Mouse (Mus musculus): ENCODE measurements at regions not wholly inside any gene's neighbourhood (a gene's known extent, or its start where the extent isn't known, plus 50 kb on each side); places are given as distances from the start of the nearest gene placed in this dataset.
A peak's percentile ranks its signal among the peaks of the same experiment; 100 is the strongest.

DNA sequence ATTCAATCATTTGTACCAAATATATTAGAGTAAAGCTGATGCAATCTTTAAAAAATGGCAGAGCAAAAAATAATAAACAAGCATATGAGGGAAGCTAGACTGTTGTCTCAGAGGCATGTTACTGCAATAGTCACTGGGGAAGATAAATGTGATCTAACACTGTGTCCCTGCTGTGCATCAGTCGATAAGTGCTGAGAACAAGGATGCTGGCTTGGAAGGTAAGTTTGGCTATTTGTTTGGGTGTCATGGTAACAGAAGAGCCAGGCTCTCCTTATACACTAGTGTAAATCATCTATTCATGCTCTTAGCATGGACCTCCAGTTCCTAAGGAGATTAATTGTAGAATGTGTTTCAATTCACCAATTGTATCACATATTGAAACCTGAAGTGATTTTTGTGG is 102.0 kb upstream of the Ghr start:
- no peak for DNase-seq

DNA sequence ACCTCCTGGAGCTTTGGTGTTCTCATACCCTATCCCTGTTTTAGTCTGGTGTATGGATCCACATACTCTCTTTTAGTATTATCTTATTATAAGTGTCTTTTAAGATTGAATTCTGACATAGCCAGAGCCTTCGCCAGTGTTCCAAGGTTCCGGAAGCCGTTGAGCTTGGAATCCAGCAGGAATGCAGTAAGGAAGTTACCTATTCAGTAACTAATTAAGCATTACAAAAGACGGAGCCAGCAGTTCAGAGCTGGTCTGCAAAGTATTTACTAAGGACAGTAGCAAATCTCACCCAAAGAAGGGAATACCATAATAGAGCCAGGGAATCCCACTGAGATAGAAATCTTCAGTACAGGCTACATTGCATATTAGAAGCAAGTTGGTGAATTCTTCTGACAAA is 93.7 kb upstream of the Ghr start:
- DNase-seq = peak; percentile 46 to 53

DNA sequence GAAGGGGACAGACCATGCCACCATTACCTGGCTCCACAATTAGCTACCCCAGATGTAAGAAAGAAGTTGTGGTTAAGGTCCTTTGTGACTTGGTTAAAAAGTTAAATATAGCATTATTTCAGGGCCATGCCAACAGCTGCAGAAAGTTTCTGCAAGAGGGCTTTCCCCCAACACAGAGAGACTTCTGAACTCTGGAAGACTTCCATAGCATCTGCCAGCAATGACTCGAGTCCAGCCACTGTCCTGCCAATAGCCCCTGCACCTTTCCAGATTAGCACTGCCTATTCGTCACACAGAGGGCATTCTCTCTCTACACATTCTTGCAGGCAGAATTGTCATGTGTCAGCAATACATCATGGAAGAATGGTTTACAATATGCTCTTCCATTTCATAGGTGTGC is 89.3 kb upstream of the Ghr start:
- no peak for DNase-seq

GRCm38 (mm10) chr15:3671169-3671568 is 87.9 kb upstream of the Ghr start:
- no peak for DNase-seq

GRCm38 (mm10) chr15:3669411-3669810 is 86.1 kb upstream of the Ghr start:
- DNase-seq = no peak

DNA sequence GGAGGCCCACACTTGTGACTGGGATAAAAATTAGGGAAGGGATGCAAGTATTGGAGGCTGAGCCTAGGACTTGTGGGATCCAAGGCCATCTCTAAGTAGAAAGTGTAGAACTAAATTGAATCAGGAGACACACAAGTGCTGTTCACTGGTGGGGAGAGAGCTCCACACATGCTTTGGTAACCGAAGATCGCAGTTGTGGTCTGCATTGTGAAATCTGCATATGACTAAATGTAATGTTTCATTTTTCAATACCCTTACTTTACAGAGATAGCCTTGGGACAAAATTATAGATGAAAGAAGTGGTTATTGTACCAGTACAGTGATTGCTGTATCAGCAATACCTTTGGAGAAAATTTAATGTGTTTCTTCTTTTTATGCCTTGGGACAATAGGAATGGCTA is 85.6 kb upstream of the Ghr start:
- DNase-seq = no peak

DNA sequence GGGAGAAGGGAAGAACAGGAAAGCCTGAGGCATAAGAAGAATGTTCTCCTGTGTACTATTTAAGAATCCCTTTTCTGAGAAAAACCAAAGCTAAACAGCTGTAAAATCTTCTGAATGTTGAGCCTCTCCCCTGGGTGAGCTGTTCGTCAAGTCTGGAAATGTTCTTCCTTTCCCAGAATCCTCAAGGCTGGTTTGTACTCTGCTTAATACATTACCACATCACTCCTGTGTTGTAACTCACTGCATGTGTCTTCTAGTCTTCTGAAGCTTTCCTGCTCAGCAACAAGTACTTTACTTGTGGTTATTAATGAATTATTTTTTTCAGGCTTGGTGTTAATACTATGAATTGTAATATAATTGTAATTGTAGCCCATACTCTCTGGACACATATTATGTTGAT is 65.4 kb upstream of the Ghr start:
- no peak for DNase-seq

- no peak for DNase-seq
Observed at GRCm38 (mm10) chr15:3640091-3640490, 56.8 kb upstream of the Ghr start.
